Mouse (Mus musculus): ENCODE measurements around the gene Phf12.

Phf12 gene

GRCm38 (mm10) chr11:77964415-77965095 is 18.0 kb upstream of the Phf12 start:
- POLR2A ChIA-PET = interaction anchor here (0.5 to 3.4 kb wide), 13 partner anchors 11 to 329 kb away, joined by 3 to 14 read pairs (median 4); partner anchors contain the start of gene Phf12 (in 1 of the 4)
- CTCF ChIA-PET = interaction anchor here (0.6 to 13.8 kb wide), 26 partner anchors 9 to 1290 kb away, joined by 3 to 356 read pairs (median 4); no protein-coding TSS in a partner anchor

GRCm38 (mm10) chr11:77965101-77966036 is 17.2 kb upstream of the Phf12 start:
- CTCF ChIA-PET = interaction anchor here (0.5 to 13.8 kb wide), 32 partner anchors 11 to 211 kb away, joined by 3 to 356 read pairs (median 4); partner anchors contain the start of gene Pipox (in 1 of the 4)
- POLR2A ChIA-PET = interaction anchor here in 3 of 4 experiments (0.6 to 3.4 kb wide), 18 partner anchors 11 to 212 kb away, joined by 3 to 14 read pairs (median 4); partner anchors contain the start of genes Phf12 (in 1 of the 3) and Pipox (in 1 of the 3)

- ChIA-PET CTCF (interaction anchor here (0.5 to 13.8 kb wide), 35 partner anchors 10 to 1541 kb away, joined by 3 to 356 read pairs (median 5); partner anchors contain the start of gene Pipox (in 1 of the 4)), POLR2A (interaction anchor here in 2 of 4 experiments (0.8 to 3.4 kb wide), 19 partner anchors 10 to 211 kb away, joined by 3 to 14 read pairs (median 5); partner anchors contain the start of genes Phf12 (in 1 of the 2) and Pipox (in 1 of the 2))
These were observed 16.5 kb upstream of the Phf12 start for GRCm38 (mm10) chr11:77966037-77966391.

GRCm38 (mm10) chr11:77967114-77967513 is 15.4 kb upstream of the Phf12 start:
- ChIA-PET POLR2A (interaction anchor here (0.6 to 3.4 kb wide), 31 partner anchors 9 to 426 kb away, joined by 3 to 14 read pairs (median 5); partner anchors contain the start of gene Pipox (in 1 of the 4)), CTCF (interaction anchor here (0.5 to 13.8 kb wide), 81 partner anchors 8 to 1750 kb away, joined by 3 to 356 read pairs (median 4); partner anchors contain the start of genes Pipox (in 2 of the 4), Dbil5 (in 1 of the 4), Fam222b (in 1 of the 4) and Gemin4 (in 1 of the 4))

GRCm38 (mm10) chr11:77968786-77969185 is 13.8 kb upstream of the Phf12 start:
- ChIA-PET CTCF (interaction anchor here (0.5 to 13.8 kb wide), 27 partner anchors 11 to 295 kb away, joined by 3 to 356 read pairs (median 4); partner anchors contain the start of genes Pipox (in 2 of the 4) and Rpl23a (in 1 of the 4)), POLR2A (interaction anchor here in 2 of 4 experiments (0.6 to 3.9 kb wide), 6 partner anchors 12 to 279 kb away, joined by 3 to 22 read pairs (median 4); partner anchors contain the start of gene Phf12 (in 1 of the 2))

GRCm38 (mm10) chr11:77970718-77971117 is 11.8 kb upstream of the Phf12 start:
- POLR2A ChIA-PET = interaction anchor here (0.5 to 3.9 kb wide), 24 partner anchors 10 to 207 kb away, joined by 3 to 22 read pairs (median 4); partner anchors contain the start of genes Fam222b (in 1 of the 4), Nek8 (in 1 of the 4), Phf12 (in 1 of the 4) and Pipox (in 1 of the 4)
- CTCF ChIA-PET = interaction anchor here (0.5 to 13.8 kb wide), 53 partner anchors 7 to 462 kb away, joined by 3 to 356 read pairs (median 4); partner anchors contain the start of genes Nek8 (in 2 of the 4), Tlcd1 (in 2 of the 4) and Cryba1 (in 1 of the 4)

GRCm38 (mm10) chr11:77973520-77973919 is 9.0 kb upstream of the Phf12 start:
- CTCF ChIA-PET = interaction anchor here in 2 of 4 experiments (0.7 to 13.8 kb wide), 6 partner anchors 8 to 203 kb away, joined by 3 to 356 read pairs (median 4); partner anchors contain the start of genes Nek8 (in 1 of the 2), Phf12 (in 1 of the 2) and Tlcd1 (in 1 of the 2)
- POLR2A ChIA-PET = interaction anchor here in 2 of 4 experiments (0.7 to 3.6 kb wide), 5 partner anchors 8 to 166 kb away, joined by 3 to 18 read pairs (median 3); partner anchors contain the start of gene Phf12 (in 1 of the 2)

- CTCF ChIA-PET = interaction anchor here in 3 of 4 experiments (0.5 to 13.8 kb wide), 11 partner anchors 8 to 300 kb away, joined by 3 to 356 read pairs (median 5); partner anchors contain the start of genes Nek8 (in 1 of the 3), Phf12 (in 1 of the 3) and Tlcd1 (in 1 of the 3)
- POLR2A ChIA-PET = interaction anchor here in 2 of 4 experiments (0.6 to 0.7 kb wide), 2 partner anchors 114 to 115 kb away, joined by 4 to 5 read pairs; no protein-coding TSS in a partner anchor
These were observed 8.2 kb upstream of the Phf12 start for GRCm38 (mm10) chr11:77974325-77974724.

- POLR2A ChIA-PET = interaction anchor here in 2 of 4 experiments (0.7 to 1.6 kb wide), 4 partner anchors 9 to 201 kb away, joined by 3 to 5 read pairs (median 4); partner anchors contain the start of genes Nek8 (in 1 of the 2) and Tlcd1 (in 1 of the 2)
- CTCF ChIA-PET = interaction anchor here (0.5 to 13.8 kb wide), 10 partner anchors 9 to 150 kb away, joined by 3 to 356 read pairs (median 4); no protein-coding TSS in a partner anchor
These were observed 6.7 kb upstream of the Phf12 start for GRCm38 (mm10) chr11:77975873-77976272.

- ChIA-PET CTCF (interaction anchor here in 2 of 4 experiments (0.6 to 1.1 kb wide), 4 partner anchors 11 to 567 kb away, joined by 3 read pairs; no protein-coding TSS in a partner anchor), POLR2A (interaction anchor here in 1 of 4 experiments (1.4 kb wide), 1 partner anchor 12 kb away, joined by 4 read pairs; no protein-coding TSS in a partner anchor)
These were observed 4.4 kb upstream of the Phf12 start for GRCm38 (mm10) chr11:77978161-77978560.

- POLR2A ChIA-PET = interaction anchor here in 1 of 4 experiments (1.2 to 1.4 kb wide), 2 partner anchors 14 to 210 kb away, joined by 3 to 4 read pairs; no protein-coding TSS in a partner anchor
- CTCF ChIA-PET = interaction anchor here in 3 of 4 experiments (0.5 to 1.7 kb wide), 5 partner anchors 12 to 152 kb away, joined by 3 to 9 read pairs (median 4); no protein-coding TSS in a partner anchor
These were observed 3.2 kb upstream of the Phf12 start for GRCm38 (mm10) chr11:77979221-77979809.

- POLR2A ChIA-PET = interaction anchor here (0.5 to 4.2 kb wide), 30 partner anchors 8 to 1392 kb away, joined by 3 to 57 read pairs (median 4); partner anchors contain the start of genes Nek8 (in 2 of the 4), Tlcd1 (in 2 of the 4), Dhrs13 (in 1 of the 4) and Pigs (in 1 of the 4)
- CTCF ChIA-PET = interaction anchor here (0.5 to 2.3 kb wide), 32 partner anchors 9 to 489 kb away, joined by 3 to 23 read pairs (median 4); partner anchors contain the start of genes Dhrs13 (in 2 of the 4), Nek8 (in 1 of the 4), Pigs (in 1 of the 4) and Tlcd1 (in 1 of the 4)
These were observed 2.0 kb upstream of the Phf12 start for GRCm38 (mm10) chr11:77980281-77981204.

- POLR2A ChIA-PET = interaction anchor here (0.5 to 5.0 kb wide), 163 partner anchors 9 to 1991 kb away, joined by 3 to 106 read pairs (median 4); partner anchors contain the start of genes Nek8 (in 3 of the 4), Pipox (in 3 of the 4), Rpl23a (in 3 of the 4) and Tlcd1 (in 3 of the 4)
- CTCF ChIA-PET = interaction anchor here (0.5 to 2.3 kb wide), 40 partner anchors 9 to 1314 kb away, joined by 3 to 23 read pairs (median 4); partner anchors contain the start of genes Dhrs13 (in 1 of the 4), Eral1 (in 1 of the 4), Pigs (in 1 of the 4) and Pipox (in 1 of the 4)
These were observed 729 bp upstream of the Phf12 start for GRCm38 (mm10) chr11:77981609-77982440.
